Mouse (Mus musculus) heart, embryonic 13.5 days (tissue): Measurements from ENCODE around the gene Ndufa1. TPM values are rescaled to one million over a fixed set of nuclear protein-coding genes. Genes with fewer than 3 reads are reported as not detected.
"Not testable (repeated sequence)": the region's sequence is repeated elsewhere in the genome, so short reads cannot be mapped to it uniquely, and the experiment has no call there.

Experiments used
- ATAC-seq: fragments of 200-750 bp; cut with Nextera tagmentation; 2 replicates; pipeline ENCODE4 v1.8.0; 2017; ENCODE audit warnings: moderate TSS enrichment; ENCODE audit not compliant: insufficient number of reproducible peaks, low FRiP score, low TSS enrichment; ENCODE audit errors: extremely low read depth
- H3K27ac ChIP-seq: fragments of 300-500 bp; sonication (generic); replicated peaks from 2 replicates; pipeline ENCODE4 v1.5.1; 2015; ENCODE audit warnings: moderate library complexity, mild to moderate bottlenecking, inconsistent platforms
- H3K27me3 ChIP-seq: fragments of 300-500 bp; sonication (generic); replicated peaks from 2 replicates; pipeline ENCODE4 v1.6.1; 2015; ENCODE audit warnings: mild to moderate bottlenecking, inconsistent platforms
- H3K36me3 ChIP-seq: fragments of 300-500 bp; sonication (generic); 2 replicates; pipeline ENCODE4 v1.6.1; 2015; ENCODE audit warnings: mild to moderate bottlenecking, inconsistent platforms
- H3K4me1 ChIP-seq: fragments of 300-500 bp; sonication (generic); 2 replicates; pipeline ENCODE4 v1.6.1; 2015; ENCODE audit warnings: inconsistent platforms
- H3K4me2 ChIP-seq: fragments of 300-500 bp; sonication (generic); 2 replicates; pipeline ENCODE4 v1.6.1; 2015; ENCODE audit warnings: inconsistent platforms, mild to moderate bottlenecking, moderate library complexity
- H3K4me3 ChIP-seq: fragments of 300-500 bp; sonication (generic); 2 replicates; pipeline ENCODE4 v1.5.1; 2015; ENCODE audit warnings: moderate library complexity, mild to moderate bottlenecking, inconsistent platforms
- H3K9ac ChIP-seq: fragments of 300-500 bp; sonication (generic); 2 replicates; pipeline ENCODE4 v1.6.1; 2015; ENCODE audit warnings: inconsistent platforms, mild to moderate bottlenecking, moderate library complexity
- H3K9me3 ChIP-seq: fragments of 300-500 bp; sonication (generic); 2 replicates; pipeline ENCODE4 v1.6.1; 2016; ENCODE audit warnings: inconsistent platforms
- WGBS: fragments of 180-500 bp; shearing (Covaris S2); methylation state at CpG from one replicate; pipeline ENCODE4 v1.1.7; 2015; ENCODE audit warnings: mixed read lengths; 5-methylcytosine and 5-hydroxymethylcytosine counted together
- polyA plus RNA-seq: library from polyadenylated mRNA; unstranded; fragments of >200 nt; fragmentation: Nextera tagmentation; extraction: Ambion mirVana; gene quantifications from 2 replicates; pipeline ENCODE4 v1.2.1, GENCODE M21; 2015

The Ndufa1 gene
- polyA plus RNA-seq, 1 experiment from 2014 or later = 659 TPM

- H3K4me3 ChIP-seq = no peak overlapping the region
- ATAC-seq = no peak
- no peak overlapping the region for H3K4me2 ChIP-seq
- no peak overlapping the region for H3K9ac ChIP-seq
- H3K4me1 ChIP-seq = no peaks in the 10 kb centered on the region
- WGBS = 50% methylated on average over 4 of the region's 4 CpGs
- no peaks in the 10 kb centered on the region for H3K9me3 ChIP-seq
- H3K27ac ChIP-seq = no peak overlapping the region
- H3K36me3 ChIP-seq = peaks cover 23% of the 10 kb centered on the region
- no peaks in the 10 kb centered on the region for H3K27me3 ChIP-seq
These were observed 33.1 kb downstream of the Ndufa1 start for GRCm38 (mm10) chrX:37157839-37158238.

GRCm38 (mm10) chrX:37144954-37145353 lies 46.0 kb downstream of the Ndufa1 start:
- no peak for ATAC-seq
- Histone ChIP-seq H3K27ac (no peak overlapping the region), H3K9ac (no peak overlapping the region), H3K36me3 (peaks cover 40% of the 10 kb centered on the region), H3K4me1 (no peaks in the 10 kb centered on the region), H3K4me2 (no peak overlapping the region), H3K4me3 (no peak overlapping the region), H3K27me3 (no peaks in the 10 kb centered on the region), H3K9me3 (no peaks in the 10 kb centered on the region)
- 92% methylated on average over 2 of the region's 2 CpGs for WGBS

- ATAC-seq, H3K27me3 ChIP-seq, H3K4me1 ChIP-seq, H3K9ac ChIP-seq, H3K4me2 ChIP-seq, H3K27ac ChIP-seq, H3K4me3 ChIP-seq, H3K9me3 ChIP-seq: not testable (repeated sequence)
- H3K36me3 ChIP-seq = peaks cover 40% of the 10 kb centered on the region
- WGBS = 54% methylated on average over 2 of the region's 4 CpGs
These were observed 46.5 kb downstream of the Ndufa1 start for GRCm38 (mm10) chrX:37144498-37144897.

GRCm38 (mm10) chrX:37141732-37142131 lies 49.2 kb downstream of the Ndufa1 start:
- WGBS = 90% methylated on average over 3 of the region's 3 CpGs
- H3K4me3 ChIP-seq = no peak overlapping the region
- no peaks in the 10 kb centered on the region for H3K9me3 ChIP-seq
- H3K4me1 ChIP-seq = no peaks in the 10 kb centered on the region
- no peak for ATAC-seq
- no peaks in the 10 kb centered on the region for H3K27me3 ChIP-seq
- no peak overlapping the region for H3K4me2 ChIP-seq
- peaks cover 53% of the 10 kb centered on the region for H3K36me3 ChIP-seq
- H3K9ac ChIP-seq = no peak overlapping the region
- H3K27ac ChIP-seq = no peak overlapping the region

Other genes starting within 250 kb of the Ndufa1 start
- 50.9 and 55.0 TPM in 2 replicates for gene Sept6, start 199.4 kb downstream of the Ndufa1 start, polyA plus RNA-seq
- 0.33 and 0.41 TPM in 2 replicates for gene Sowahd, start 142.3 kb downstream of the Ndufa1 start, polyA plus RNA-seq
- gene Rpl39, start 105.8 kb downstream of the Ndufa1 start, polyA plus RNA-seq = 377 and 401 TPM in 2 replicates
- 13.6 and 14.1 TPM in 2 replicates for gene Upf3b, start 80.8 kb downstream of the Ndufa1 start, polyA plus RNA-seq
- gene Nkap, start 64.4 kb downstream of the Ndufa1 start, polyA plus RNA-seq = 10.1 and 11.2 TPM in 2 replicates
- gene Akap14, start 22.3 kb downstream of the Ndufa1 start, polyA plus RNA-seq = not detected in 2 replicates
- gene Rnf113a1, start 82 bp upstream of the Ndufa1 start, polyA plus RNA-seq = 7.0 and 8.0 TPM in 2 replicates
- gene Gm9, start 19.9 kb upstream of the Ndufa1 start, polyA plus RNA-seq = not detected in 2 replicates
- not detected in 2 replicates for gene Rhox1, start 31.1 kb upstream of the Ndufa1 start, polyA plus RNA-seq
- not detected in 2 replicates for gene Rhox2a, start 53.8 kb upstream of the Ndufa1 start, polyA plus RNA-seq
- gene Rhox3a, start 58.8 kb upstream of the Ndufa1 start, polyA plus RNA-seq = not detected in 2 replicates
- not detected in 2 replicates for gene Rhox4a, start 74.2 kb upstream of the Ndufa1 start, polyA plus RNA-seq
- gene Rhox3a2, start 188.9 kb upstream of the Ndufa1 start, polyA plus RNA-seq = not detected in 2 replicates
- gene Rhox4a2, start 199.7 kb upstream of the Ndufa1 start, polyA plus RNA-seq = 0.17 TPM in 1 of 2 replicates, not detected in the other
- gene Rhox2b, start 220.9 kb upstream of the Ndufa1 start, polyA plus RNA-seq = not detected in 2 replicates
- gene Rhox4b, start 241.3 kb upstream of the Ndufa1 start, polyA plus RNA-seq = not detected in 2 replicates